Mouse (Mus musculus): ENCODE measurements around the gene Shld2. TPM values are rescaled to one million over a fixed set of nuclear protein-coding genes. Genes with fewer than 3 reads are reported as not detected.

Shld2 gene
- polyA plus RNA-seq, 1 experiment: 2.6 TPM

- Histone ChIP-seq H3K4me2 (ENCODE audit: low read depth) (no peak overlapping the region), H3K36me3 (ENCODE audit: control insufficient read depth, insufficient read depth) (no peaks in the 10 kb centered on the region), H3K4me3 (no peak overlapping the region), H3K79me2 (ENCODE audit: control insufficient read depth, insufficient read depth) (no peaks in the 10 kb centered on the region), H3ac (ENCODE audit: control insufficient read depth, insufficient read length) (no peak overlapping the region), H3K27me3 (ENCODE audit: control insufficient read depth, insufficient read depth, insufficient read length) (no peaks in the 10 kb centered on the region)
- TF ChIP-seq TCF3 (IDR thresholded peaks at IDR 0.05; ENCODE audit: insufficient read length, low read depth) (no peak), TCF12 (IDR thresholded peaks at IDR 0.05; ENCODE audit: insufficient read depth, poor library complexity, severe bottlenecking) (no peak), MYOG (IDR thresholded peaks at IDR 0.05; ENCODE audit: control insufficient read depth in 1 of 3, insufficient read depth in 1 of 3, insufficient read length in 2 of 3, low read depth in 2 of 3) (no peak), SRF (IDR thresholded peaks at IDR 0.05; ENCODE audit: control insufficient read depth, insufficient read length, low read depth) (no peak), E2F4 (IDR thresholded peaks at IDR 0.05; ENCODE audit: insufficient read depth) (no peak), MAX (IDR thresholded peaks at IDR 0.05; ENCODE audit: low read depth) (no peak), REST (IDR thresholded peaks at IDR 0.05; ENCODE audit: insufficient read depth, insufficient read length) (no peak), MYOD1 (IDR thresholded peaks at IDR 0.05; ENCODE audit: control insufficient read depth in 1 of 3, insufficient read length in 2 of 3, low read depth in 2 of 3) (no peak), USF1 (IDR thresholded peaks at IDR 0.05; ENCODE audit: low read depth) (no peak), CEBPB (IDR thresholded peaks at IDR 0.05; ENCODE audit: insufficient read depth, poor library complexity, severe bottlenecking) (no peak), POLR2AphosphoS2 (IDR thresholded peaks at IDR 0.05; ENCODE audit: insufficient read length, low read depth) (no peak), POLR2A (IDR thresholded peaks at IDR 0.05; ENCODE audit: insufficient read length, low read depth) (no peak)
Measured at GRCm38 (mm10) chr14:34293641-34294040, 16.7 kb downstream of the Shld2 start.

- no peak overlapping the region for H3K4me3 ChIP-seq
- no peaks in the 10 kb centered on the region for H3K79me2 ChIP-seq (ENCODE audit: control insufficient read depth, insufficient read depth)
- TF ChIP-seq TCF12 (IDR thresholded peaks at IDR 0.05; ENCODE audit: insufficient read depth, poor library complexity, severe bottlenecking) (no peak), MYOG (IDR thresholded peaks at IDR 0.05; ENCODE audit: control insufficient read depth in 1 of 3, insufficient read depth in 1 of 3, insufficient read length in 2 of 3, low read depth in 2 of 3) (no peak), MAX (IDR thresholded peaks at IDR 0.05; ENCODE audit: low read depth) (no peak), SRF (IDR thresholded peaks at IDR 0.05; ENCODE audit: control insufficient read depth, insufficient read length, low read depth) (no peak), POLR2AphosphoS2 (IDR thresholded peaks at IDR 0.05; ENCODE audit: insufficient read length, low read depth) (no peak), CEBPB (IDR thresholded peaks at IDR 0.05; ENCODE audit: insufficient read depth, poor library complexity, severe bottlenecking) (no peak), TCF3 (IDR thresholded peaks at IDR 0.05; ENCODE audit: insufficient read length, low read depth) (no peak), MYOD1 (IDR thresholded peaks at IDR 0.05; ENCODE audit: control insufficient read depth in 1 of 3, insufficient read length in 2 of 3, low read depth in 2 of 3) (no peak), USF1 (IDR thresholded peaks at IDR 0.05; ENCODE audit: low read depth) (no peak), POLR2A (IDR thresholded peaks at IDR 0.05; ENCODE audit: insufficient read length, low read depth) (no peak), REST (IDR thresholded peaks at IDR 0.05; ENCODE audit: insufficient read depth, insufficient read length) (no peak), E2F4 (IDR thresholded peaks at IDR 0.05; ENCODE audit: insufficient read depth) (no peak)
- no peaks in the 10 kb centered on the region for H3K27me3 ChIP-seq (ENCODE audit: control insufficient read depth, insufficient read depth, insufficient read length)
- H3ac ChIP-seq (ENCODE audit: control insufficient read depth, insufficient read length): no peak overlapping the region
- no peak overlapping the region for H3K4me2 ChIP-seq (ENCODE audit: low read depth)
- H3K36me3 ChIP-seq (ENCODE audit: control insufficient read depth, insufficient read depth): no peaks in the 10 kb centered on the region
Measured at GRCm38 (mm10) chr14:34290229-34290628, 20.1 kb downstream of the Shld2 start.

GRCm38 (mm10) chr14:34289259-34290015 is 20.9 kb downstream of the Shld2 start:
- TF ChIP-seq E2F4 (IDR thresholded peaks at IDR 0.05; ENCODE audit: insufficient read depth): no peak
- no peak for TF ChIP-seq TCF3 (IDR thresholded peaks at IDR 0.05; ENCODE audit: insufficient read length, low read depth)
- TF ChIP-seq SRF (IDR thresholded peaks at IDR 0.05; ENCODE audit: control insufficient read depth, insufficient read length, low read depth): no peak
- no peak for TF ChIP-seq REST (IDR thresholded peaks at IDR 0.05; ENCODE audit: insufficient read depth, insufficient read length)
- TF ChIP-seq MYOD1 (IDR thresholded peaks at IDR 0.05; ENCODE audit: control insufficient read depth in 1 of 3, insufficient read length in 2 of 3, low read depth in 2 of 3): no peak
- TF ChIP-seq MYOG (IDR thresholded peaks at IDR 0.05; ENCODE audit: control insufficient read depth in 1 of 3, insufficient read depth in 1 of 3, insufficient read length in 2 of 3, low read depth in 2 of 3): no peak
- no peak for TF ChIP-seq POLR2AphosphoS2 (IDR thresholded peaks at IDR 0.05; ENCODE audit: insufficient read length, low read depth)
- no peak for TF ChIP-seq USF1 (IDR thresholded peaks at IDR 0.05; ENCODE audit: low read depth)
- TF ChIP-seq TCF12 (IDR thresholded peaks at IDR 0.05; ENCODE audit: insufficient read depth, poor library complexity, severe bottlenecking): no peak
- TF ChIP-seq POLR2A (IDR thresholded peaks at IDR 0.05; ENCODE audit: insufficient read length, low read depth): no peak
- TF ChIP-seq CEBPB (IDR thresholded peaks at IDR 0.05; ENCODE audit: insufficient read depth, poor library complexity, severe bottlenecking): no peak
- no peak for TF ChIP-seq MAX (IDR thresholded peaks at IDR 0.05; ENCODE audit: low read depth)
- Histone ChIP-seq H3K27me3 (ENCODE audit: control insufficient read depth, insufficient read depth, insufficient read length) (no peaks in the 10 kb centered on the region), H3K4me2 (ENCODE audit: low read depth) (no peak overlapping the region), H3K36me3 (ENCODE audit: control insufficient read depth, insufficient read depth) (no peaks in the 10 kb centered on the region), H3K79me2 (ENCODE audit: control insufficient read depth, insufficient read depth) (no peaks in the 10 kb centered on the region), H3K4me3 (no peak overlapping the region), H3ac (ENCODE audit: control insufficient read depth, insufficient read length) (no peak overlapping the region)

GRCm38 (mm10) chr14:34288396-34288795 is 21.9 kb downstream of the Shld2 start:
- TF ChIP-seq REST (IDR thresholded peaks at IDR 0.05; ENCODE audit: insufficient read depth, insufficient read length) (no peak), SRF (IDR thresholded peaks at IDR 0.05; ENCODE audit: control insufficient read depth, insufficient read length, low read depth) (no peak), E2F4 (IDR thresholded peaks at IDR 0.05; ENCODE audit: insufficient read depth) (no peak), TCF3 (IDR thresholded peaks at IDR 0.05; ENCODE audit: insufficient read length, low read depth) (no peak), POLR2AphosphoS2 (IDR thresholded peaks at IDR 0.05; ENCODE audit: insufficient read length, low read depth) (no peak), TCF12 (IDR thresholded peaks at IDR 0.05; ENCODE audit: insufficient read depth, poor library complexity, severe bottlenecking) (no peak), MYOG (IDR thresholded peaks at IDR 0.05; ENCODE audit: control insufficient read depth in 1 of 3, insufficient read depth in 1 of 3, insufficient read length in 2 of 3, low read depth in 2 of 3) (no peak), POLR2A (IDR thresholded peaks at IDR 0.05; ENCODE audit: insufficient read length, low read depth) (no peak), MYOD1 (IDR thresholded peaks at IDR 0.05; ENCODE audit: control insufficient read depth in 1 of 3, insufficient read length in 2 of 3, low read depth in 2 of 3) (no peak), CEBPB (IDR thresholded peaks at IDR 0.05; ENCODE audit: insufficient read depth, poor library complexity, severe bottlenecking) (no peak), MAX (IDR thresholded peaks at IDR 0.05; ENCODE audit: low read depth) (no peak), USF1 (IDR thresholded peaks at IDR 0.05; ENCODE audit: low read depth) (no peak)
- H3K4me3 ChIP-seq: no peak overlapping the region
- H3K79me2 ChIP-seq (ENCODE audit: control insufficient read depth, insufficient read depth): no peaks in the 10 kb centered on the region

More at GRCm38 (mm10) chr14:34288396-34288795, 21.9 kb downstream of the Shld2 start:
- no peaks in the 10 kb centered on the region for H3K27me3 ChIP-seq (ENCODE audit: control insufficient read depth, insufficient read depth, insufficient read length)
- no peak overlapping the region for H3ac ChIP-seq (ENCODE audit: control insufficient read depth, insufficient read length)
- no peaks in the 10 kb centered on the region for H3K36me3 ChIP-seq (ENCODE audit: control insufficient read depth, insufficient read depth)
- H3K4me2 ChIP-seq (ENCODE audit: low read depth): no peak overlapping the region
